Mouse (Mus musculus): Measurements from ENCODE around the gene Zfp672.
"Not testable (repeated sequence)": the region's sequence is repeated elsewhere in the genome, so short reads cannot be mapped to it uniquely, and the experiment has no call there.

Zfp672 gene

DNA sequence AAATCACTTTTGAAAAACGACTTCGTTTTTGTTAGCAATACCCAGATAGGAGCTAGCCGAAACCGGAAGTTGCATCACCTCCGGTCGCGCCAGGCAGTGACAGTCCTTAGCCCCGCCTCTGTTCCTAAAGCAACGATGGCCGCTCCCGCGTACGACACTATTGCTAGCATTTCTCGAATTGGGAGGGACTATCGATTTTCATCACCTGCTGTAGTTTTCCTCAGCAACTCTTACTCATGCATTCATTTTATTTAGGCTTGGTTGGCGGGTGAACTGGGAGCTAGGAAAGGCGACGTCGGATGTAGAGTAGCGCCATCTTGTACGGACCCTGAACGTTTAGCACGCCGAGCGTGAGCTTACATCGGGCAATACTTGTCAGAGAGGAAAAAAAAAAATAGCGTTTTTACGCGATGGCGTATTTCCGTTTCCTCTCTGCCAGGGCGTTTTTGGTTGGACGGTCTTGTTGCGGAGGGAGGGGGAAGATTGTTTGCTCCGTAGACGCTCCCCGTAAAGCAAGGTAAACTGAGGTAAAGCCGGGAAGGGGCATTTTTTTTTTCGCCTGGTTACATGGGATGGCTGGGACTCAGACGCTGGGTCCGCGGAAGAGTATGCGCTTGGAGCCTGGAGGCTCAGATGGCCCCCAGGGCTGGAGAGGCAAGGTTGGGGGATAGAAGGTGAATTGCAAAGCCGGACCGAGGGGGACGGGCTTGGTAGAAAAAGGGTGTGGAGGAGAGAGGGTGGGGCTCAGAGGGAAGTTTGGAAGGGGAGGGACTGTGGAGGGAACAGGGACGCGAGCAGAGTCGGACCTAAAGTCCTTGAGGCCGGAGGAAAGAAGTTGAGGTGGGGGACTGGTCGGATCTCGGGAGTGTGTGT, at the start of gene Zfp672, which contains the start of gene Sh3bp5l:
Zfp672 (minus strand) TSS at position 64 of the 873 bp plus-strand sequence.
Sh3bp5l (plus strand) TSS at position 449 of the 873 bp plus-strand sequence.
- peak; percentile 91 to 94 for DNase-seq

DNA sequence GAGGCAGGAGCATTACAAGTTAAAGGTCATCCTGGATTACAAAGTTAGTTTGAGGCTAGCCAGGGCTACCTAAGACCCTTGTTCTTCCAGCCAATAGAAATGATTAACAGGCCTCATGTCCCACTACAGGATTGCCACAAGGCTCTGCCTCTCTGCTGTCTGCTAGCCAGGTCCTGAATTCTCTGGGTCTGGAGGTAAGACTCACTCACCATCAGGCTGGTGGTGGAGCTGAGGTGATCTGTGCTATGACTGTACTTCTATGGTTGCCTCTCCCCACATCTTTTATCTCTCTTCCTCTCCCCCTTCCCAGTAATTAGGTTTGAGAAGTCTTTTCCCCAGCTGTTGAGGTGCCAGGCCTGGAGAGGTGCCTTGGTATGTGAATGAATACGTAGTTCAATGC, 49.4 kb upstream of the Zfp672 start:
- no peak for DNase-seq

DNA sequence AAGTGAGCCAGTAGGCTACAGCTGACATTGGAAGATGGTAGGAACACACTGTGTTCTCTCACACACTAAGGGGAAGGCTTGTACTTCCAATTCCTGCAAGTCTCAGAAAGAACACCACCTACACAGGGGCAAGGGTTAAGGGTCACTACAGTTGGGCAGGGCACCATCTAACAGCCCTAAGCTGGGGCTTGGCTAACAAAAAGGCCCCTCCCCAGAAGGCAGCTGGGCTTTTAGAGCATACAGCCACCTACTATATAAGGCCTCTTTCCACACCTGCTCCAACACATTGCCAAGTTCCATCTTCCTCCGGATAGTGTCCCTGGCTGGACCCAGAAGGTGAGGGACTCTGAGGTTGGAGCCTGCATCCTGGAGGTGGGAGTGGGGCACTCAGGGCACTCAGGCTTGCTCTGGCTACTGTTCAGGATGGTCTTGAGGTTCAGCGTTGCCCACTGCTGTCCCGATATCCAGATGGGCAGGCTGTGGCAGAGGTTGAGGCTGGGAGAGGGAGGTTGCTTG, 48.7 kb upstream of the Zfp672 start, which contains the start of gene Lypd8:
Lypd8 (plus strand) TSS at position 281 of the 516 bp plus-strand sequence.
- no peak for DNase-seq

DNA sequence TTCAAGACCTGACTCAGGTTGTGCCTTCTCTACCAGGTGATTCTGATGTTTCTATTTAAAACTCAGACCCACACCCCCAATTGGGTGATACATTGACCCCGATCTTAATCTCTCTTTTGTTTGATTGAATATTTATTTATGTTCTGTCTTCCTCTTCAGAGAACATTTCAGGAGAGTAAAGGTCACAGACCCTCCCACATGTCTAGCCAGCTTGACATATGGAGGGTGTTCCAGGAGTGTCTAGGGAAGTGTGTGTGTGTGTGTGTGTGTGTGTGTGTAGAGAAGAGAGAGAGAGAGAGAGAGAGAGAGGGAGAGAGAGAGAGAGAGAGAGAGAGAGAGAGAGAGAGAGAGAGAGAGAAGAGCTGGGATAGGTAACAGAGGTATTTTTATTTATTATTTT, 47.5 kb upstream of the Zfp672 start:
- DNase-seq, result no peak

DNA sequence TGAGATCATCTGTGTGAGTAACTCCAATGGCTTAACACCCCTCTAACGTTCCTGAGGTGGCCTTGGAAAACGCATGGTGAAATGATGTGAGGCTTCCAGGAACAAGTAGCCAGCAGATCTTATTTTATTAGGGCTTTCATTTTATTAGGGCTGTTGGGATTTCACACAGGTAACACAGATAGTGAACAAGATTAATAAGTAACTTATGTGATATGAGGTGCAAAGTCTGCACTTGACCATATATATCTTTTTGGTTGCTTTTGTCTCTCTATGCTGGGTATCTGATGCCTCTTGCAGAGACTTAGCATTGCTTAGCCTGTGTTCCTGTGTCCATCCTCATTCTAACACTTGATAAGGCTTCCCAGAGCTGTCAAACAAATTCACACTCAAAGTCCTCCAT, 47.1 kb upstream of the Zfp672 start:
- no peak for DNase-seq

DNA sequence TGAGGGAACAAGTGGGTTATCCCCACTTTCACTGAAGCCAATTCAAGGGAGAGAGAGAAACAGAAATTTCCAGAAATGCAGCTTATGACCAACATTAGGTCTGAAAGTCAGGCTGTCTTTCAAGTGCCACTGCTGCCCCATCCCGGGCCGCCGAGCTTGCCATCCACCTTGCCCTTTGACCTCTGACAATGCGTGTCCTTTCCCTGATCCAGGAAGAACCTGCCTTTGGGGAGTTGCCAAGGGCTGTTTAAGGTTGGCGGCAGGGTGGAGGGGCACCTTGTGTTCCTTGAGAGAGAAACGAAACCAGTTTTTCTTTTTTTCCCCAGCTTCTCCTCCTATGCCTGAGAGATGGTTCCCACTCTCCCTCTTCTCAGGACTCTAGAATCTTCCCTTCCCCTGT, 36.1 kb upstream of the Zfp672 start:
- DNase-seq, result not testable (repeated sequence)

DNA sequence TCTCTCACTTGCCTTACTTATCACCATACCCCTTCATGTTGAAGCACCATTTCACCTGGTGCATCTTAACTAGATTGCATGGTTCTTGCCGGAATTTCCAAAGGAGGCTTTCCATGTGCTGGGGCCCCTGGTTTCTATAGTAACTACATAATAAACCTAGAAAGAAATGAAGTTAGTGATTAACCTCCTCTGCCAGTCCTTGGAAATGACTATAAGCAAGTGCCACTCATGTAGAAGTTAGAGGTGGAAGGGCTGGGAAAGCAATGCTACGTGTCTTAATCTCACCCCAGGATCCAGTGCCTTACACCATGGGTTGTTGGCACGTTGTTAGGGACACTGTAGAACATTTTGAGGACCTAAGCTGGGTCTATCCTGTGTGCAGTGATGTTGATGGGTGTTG, 34.3 kb upstream of the Zfp672 start:
- DNase-seq, result no peak

DNA sequence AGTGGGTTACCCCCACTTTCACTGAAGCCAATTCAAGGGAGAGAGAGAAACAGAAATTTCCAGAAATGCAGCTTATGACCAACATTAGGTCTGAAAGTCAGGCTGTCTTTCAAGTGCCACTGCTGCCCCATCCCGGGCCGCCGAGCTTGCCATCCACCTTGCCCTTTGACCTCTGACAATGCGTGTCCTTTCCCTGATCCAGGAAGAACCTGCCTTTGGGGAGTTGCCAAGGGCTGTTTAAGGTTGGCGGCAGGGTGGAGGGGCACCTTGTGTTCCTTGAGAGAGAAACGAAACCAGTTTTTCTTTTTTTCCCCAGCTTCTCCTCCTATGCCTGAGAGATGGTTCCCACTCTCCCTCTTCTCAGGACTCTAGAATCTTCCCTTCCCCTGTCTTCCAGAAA, 32.4 kb upstream of the Zfp672 start:
- not testable (repeated sequence) for DNase-seq

DNA sequence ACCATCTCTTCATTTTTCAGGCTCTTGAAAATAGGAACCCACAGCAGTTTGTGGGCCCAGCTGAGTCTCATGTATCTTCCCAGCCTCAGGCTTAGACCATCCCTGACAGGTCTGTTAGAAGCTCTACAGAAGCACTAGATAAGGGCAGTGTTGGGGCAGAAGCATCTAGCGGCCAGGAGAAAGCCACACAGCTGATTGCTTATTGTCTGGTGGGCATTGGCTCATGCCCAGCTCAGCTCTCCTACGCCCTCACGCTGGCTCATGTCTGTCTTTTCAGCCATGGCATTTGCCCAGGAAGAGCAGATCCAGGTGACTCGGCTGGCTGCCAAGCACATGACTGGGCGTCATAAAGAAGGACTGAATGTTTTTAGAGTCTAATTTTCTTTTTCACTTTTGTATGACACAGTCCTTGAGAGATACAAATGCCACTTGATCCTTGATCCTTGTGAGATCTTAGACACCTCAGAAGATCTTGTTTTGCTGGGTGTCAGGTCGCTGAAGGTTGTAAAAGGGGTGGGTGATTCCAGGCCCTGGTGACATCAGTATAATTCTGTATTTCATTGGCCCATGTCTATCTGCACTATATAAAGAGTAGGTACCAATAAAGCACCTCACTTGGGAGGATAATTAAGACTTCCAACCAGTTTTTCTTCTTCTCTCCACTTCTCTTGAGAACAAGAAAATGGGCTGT, 27.9 kb upstream of the Zfp672 start:
- no peak for DNase-seq

DNA sequence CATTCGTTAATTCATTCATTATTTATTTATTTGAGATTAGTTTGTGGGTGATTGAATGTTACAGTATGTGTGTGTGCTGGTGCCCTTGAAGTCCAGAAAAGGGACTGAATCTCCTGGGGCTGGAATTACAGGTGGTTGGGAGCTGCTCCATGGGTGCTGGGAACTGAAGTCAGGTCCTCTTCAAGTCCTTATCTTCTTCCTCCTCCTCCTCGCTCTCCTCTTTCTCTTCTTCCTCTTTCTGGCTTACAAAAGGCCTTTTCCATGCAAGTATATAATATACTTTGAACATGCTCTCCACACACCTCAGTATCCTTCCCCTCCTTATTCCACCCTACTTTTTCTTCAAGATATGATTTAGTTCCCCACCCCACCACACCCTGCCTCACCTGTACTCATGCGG, 26.9 kb upstream of the Zfp672 start:
- DNase-seq, result no peak

DNA sequence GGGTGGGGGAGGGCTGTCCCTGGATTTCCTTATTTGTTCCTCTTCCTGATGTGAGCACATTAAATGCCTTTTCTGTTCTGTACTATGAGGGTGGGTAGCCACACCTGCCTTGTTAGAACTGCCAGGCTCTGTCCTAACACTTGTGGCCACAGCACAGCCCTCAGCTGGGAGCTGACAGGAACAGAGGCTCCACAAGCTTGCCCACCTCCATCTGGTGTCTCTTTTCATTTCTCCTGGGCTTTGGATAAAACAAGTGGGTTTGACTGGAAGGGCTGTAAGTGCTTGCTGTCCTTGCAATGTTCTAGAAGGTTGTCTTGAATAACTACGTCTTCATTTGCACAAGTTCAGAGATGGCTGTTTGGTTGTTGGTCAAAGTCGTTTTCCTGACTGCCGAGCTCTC, 24.8 kb upstream of the Zfp672 start:
- DNase-seq, result no peak

DNA sequence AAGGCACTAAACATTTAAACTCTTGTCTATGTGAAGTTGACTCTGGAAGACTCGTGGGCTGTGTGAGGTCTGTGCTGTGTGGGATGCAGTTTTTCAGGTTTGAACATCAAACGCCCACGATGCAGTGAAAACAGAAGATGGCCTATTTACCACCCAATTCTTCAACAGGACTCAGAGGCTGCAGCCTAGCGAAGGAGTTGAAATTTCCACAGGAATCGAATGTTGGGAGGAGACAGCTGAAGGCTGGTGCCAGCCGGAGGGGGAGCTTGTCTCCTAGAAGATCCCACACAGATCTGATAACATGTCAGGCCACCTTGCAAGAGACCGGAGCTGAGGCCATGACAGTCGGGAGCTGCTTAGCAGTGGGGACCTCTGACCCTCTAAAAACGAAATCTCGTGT, 24.3 kb upstream of the Zfp672 start:
- DNase-seq, result no peak

DNA sequence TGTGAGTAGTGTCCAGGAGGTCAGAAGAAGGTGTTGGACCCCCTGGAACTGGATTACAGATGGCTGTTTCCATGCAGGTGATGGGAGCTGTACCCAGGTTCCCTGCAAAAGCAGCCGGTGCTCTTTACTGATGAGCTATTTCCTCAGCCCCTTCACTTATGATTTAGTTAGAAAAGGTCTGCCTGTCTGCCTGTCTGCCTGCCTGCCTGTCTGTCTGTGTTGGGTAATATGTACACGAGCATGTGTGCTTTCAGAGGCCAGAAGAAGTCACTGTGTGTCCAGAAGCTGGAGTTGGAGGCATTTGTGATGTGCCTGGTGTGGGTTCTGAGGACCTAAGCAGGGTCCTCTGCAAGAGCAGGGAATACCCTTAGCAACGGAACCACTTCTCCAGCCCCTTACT, 23.6 kb upstream of the Zfp672 start:
- no peak for DNase-seq

DNA sequence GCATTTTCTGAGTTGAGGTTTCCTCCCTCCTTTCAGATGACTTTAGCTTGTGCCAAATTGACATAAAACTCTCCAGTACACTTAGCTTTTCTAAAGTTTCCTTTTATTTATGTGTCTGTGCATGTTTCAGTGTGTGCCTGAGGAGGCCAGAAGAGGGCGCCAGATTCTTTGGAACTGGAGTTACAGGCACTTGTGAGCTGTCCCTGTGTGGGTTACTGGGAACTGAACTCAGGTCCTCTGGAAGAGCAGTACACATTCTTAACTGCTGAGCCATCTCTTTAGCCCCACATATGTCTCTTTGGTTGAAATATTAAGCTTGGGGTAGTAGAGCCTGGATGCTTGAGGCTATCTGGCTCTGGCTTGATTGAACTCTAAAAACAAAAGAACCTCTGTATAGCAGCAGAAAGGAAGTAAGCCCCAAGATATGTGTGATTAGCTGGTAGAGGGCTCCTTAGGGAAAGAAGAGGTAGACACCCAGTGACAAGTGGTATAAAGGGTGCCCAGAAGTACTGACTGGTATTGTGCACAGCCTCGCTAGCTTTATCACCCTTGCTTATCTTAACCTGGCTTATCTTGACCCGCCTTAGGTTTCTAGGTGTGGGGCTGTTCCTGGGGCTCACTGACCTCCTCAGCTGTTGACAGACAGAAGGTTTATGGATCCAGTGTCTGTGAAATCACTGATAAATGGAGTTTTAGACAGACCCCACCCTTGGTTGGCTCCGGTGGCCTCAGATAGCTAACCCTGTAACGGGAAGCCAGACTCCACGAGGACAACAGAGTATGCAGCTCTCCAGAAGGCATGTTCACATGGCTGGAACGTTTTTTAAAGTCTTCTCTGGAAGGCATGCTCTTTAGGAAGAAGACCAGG, 22.8 kb upstream of the Zfp672 start:
- no peak for DNase-seq

DNA sequence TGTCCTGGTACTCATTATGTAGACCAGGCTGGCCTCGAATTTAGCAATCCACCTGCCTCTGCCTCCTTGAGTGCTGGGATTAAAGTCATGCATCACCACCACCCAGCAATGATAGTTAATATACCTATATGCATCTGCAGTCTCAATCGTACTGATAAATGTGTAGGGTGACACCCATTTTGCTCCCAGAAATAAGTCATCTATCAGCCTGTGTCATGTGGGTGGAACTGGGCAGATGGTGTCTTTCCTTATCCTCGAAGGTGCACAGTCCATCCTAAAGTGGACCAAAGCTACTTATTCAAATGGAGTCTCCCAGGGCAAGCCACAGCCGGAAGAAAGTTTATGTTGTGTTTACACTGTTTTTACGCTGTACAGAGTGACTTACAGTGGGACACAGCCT, 21.0 kb upstream of the Zfp672 start:
- no peak for DNase-seq

DNA sequence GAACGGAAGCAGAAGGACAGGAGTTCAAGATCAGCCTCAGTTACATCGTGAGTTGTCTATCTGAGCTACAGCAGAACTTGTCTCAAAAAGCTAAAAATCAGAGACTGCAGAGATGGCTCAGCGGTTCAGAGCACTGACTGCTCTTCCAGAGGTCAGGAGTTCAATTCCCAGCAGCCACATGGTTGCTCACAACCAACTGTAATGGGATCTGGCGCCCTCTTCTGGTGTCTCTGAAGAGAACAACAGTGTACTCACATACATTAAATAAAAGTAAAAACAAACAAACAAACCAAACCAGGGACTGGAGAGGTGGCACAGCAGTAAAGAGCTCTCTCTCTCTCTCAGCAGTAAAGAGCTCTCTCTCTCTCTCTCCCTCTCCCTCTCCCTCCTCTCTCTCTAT, 20.5 kb upstream of the Zfp672 start:
- DNase-seq, result no peak

DNA sequence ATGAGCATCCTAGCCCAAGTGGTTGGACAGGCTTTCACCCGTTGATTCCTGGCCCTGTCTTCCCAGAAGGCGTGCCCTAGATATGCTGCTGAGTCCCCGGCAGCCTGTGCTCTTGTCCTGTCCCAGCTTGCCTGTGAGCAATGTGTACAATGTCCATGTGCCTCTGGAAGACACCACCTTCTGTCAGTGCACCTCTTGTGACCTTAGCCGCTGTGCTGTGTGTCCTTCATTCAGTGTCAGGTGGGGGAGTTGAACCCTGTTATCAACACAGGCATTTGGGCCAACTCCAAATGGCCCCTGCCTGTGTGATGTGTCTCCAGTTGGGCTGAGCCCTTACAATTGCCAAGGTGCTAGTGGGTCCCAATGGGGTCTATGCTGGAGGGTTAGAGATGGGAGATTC, 16.6 kb upstream of the Zfp672 start:
- no peak for DNase-seq

DNA sequence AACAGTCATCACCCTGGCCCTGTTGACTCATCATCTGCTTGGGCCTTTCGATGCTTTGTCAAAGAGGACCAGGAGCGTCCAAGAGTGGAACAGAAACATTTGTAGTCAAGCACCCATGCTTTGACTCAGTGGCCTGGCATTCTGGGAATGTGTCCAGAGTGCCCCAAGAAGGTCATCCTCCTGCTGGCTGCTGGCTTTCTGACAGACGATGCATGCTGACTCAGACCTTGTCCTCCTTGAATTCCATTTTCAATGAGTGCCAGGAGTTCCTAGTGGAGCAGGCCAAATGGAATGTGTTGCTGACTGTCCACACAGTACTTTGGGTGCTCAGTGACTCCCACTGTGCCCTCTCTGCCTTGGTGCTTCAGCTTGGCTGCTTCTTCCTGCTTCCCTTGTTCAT, 4.6 kb upstream of the Zfp672 start:
- peak; percentile 41 to 66 for DNase-seq

DNA sequence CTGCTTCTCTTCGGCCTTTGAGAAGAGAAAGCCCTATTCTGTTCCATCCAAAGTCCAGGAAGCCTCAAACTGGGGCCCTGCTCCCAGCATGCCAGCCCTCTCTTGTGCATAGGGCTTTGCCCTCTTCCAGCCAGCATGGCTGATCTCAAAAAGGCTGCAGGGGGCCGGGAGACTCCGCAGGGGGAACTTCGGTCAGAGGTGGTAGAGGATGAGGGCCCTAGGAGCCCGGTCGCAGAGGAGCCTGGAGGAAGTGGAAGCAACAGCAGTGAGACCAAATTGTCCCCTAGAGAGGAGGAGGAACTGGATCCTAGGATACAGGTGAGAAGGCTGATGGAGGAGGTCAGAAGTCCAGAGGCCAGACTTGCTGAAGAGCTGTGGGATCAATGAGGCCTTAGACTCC, 1.4 kb upstream of the Zfp672 start:
- DNase-seq, result no peak

DNA sequence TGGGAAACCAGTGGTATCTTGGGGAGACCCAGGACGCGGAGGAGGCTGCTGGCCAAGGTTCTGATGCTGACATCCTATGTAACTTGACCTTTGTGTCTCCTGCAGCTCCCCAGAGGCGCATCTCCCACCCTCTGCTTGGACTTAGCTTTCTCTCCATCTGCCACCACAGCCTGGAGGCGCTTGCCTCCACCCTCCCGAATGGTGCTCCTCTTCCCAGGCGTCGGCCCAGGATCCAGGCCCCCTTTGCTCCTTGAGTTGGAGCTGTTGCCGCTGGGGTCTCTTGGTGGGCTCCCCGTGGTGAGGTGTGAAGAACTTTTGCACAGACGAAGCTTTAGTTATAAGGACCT, 983 bp upstream of the Zfp672 start:
- DNase-seq, result no peak

DNA sequence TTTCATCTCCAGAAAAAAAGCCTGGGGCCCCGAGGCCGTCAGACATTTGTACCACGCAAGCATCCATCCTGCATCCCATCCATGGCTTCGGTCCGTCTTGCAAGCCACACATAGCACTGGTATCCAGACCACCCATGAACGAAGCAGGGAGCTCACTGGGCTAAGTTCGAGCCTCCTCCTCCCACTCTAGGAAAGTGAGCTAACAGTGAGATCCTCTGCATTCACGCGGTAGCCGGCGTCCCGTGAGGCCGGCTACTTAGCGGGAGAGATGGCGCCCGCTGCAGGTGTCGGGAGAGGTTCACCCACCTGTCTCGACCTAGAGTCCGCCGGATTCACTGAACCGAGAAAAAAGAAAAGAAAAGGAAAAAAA, 248 bp downstream of the Zfp672 start:
- no peak for DNase-seq

DNA sequence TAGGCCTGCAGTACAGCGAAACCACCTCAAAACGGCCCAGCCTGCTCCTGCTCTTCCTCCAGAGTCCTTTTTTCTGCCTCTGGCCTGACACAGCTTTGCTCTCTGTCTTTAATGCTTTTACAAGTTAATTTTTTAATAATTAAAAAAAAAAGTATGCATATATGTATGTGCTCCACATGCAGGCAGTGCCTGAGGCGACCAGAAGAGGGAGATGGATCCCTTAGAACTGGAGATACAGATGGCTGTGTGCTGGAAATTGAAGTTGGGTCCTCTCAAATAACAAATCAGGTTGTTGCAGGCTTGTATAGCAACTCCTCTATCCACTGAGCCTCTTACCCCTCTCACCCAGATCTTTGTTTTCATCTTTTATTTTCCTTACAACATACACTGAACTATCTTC, 3.4 kb downstream of the Zfp672 start:
- DNase-seq, result no peak

DNA sequence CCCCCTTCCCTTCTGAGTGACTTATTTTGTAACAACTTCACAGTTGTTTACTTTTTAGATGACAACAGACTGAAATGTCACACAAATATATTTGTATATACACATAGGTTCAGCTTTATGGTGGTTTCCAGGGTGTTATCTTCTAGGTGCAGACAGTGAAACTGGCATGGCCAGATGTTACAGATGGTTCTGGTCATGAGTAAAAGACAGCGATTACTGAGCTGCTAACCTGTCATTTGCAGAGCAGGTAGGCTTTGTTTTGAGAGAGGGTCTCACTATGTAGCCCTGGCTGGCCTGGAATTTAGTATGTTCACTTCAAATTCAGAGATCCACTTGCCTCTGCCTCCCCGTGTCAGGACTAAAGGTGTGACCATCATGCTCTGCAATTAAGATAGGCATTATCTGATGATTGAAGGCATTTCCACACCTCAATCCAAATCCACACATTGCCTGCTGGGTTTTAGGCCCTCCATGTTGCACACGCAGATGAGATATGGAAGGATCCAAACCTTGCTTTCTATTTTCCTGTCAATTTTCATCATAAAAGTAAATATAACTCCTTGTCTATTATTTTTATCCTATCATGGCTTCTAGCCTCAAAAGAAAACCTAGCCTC, 5.4 kb downstream of the Zfp672 start:
- no peak for DNase-seq
